ENCODE assay signal across 8 mouse cellular contexts in genomic region chr5:123139722-123140627, GRCm38 (mm10). TPM values are rescaled to one million over a fixed set of nuclear protein-coding genes. Genes with fewer than 3 reads are reported as not detected.
A peak's percentile ranks its signal among the peaks of the same experiment; 100 is the strongest.
DNase-seq lines count a peak whose midpoint lies in the region; ATAC-seq and TF ChIP-seq lines count a peak whose summit lies in the region.

No protein-coding gene starts in this region.

- H3K36me3 ChIP-seq in G1E (replicated peaks), result peaks cover 42% of the 10 kb centered on the region
- H3K36me3 ChIP-seq in forebrain, embryonic 13.5 days (ENCODE audit: poor library complexity, severe bottlenecking), result peaks cover 11% of the 10 kb centered on the region; the same call in 1 of the 2 replicates
- peaks cover 5% of the 10 kb centered on the region; the same call in 1 of the 2 replicates for H3K36me3 ChIP-seq in kidney, embryonic 14.5 days (ENCODE audit: control insufficient read depth, insufficient read depth, low read length)
- H3K36me3 ChIP-seq in midbrain, embryonic 13.5 days, result peaks cover 12% of the 10 kb centered on the region

- H3K9me3 ChIP-seq in G1E (replicated peaks), result no peaks in the 10 kb centered on the region
- H3K9me3 ChIP-seq in forebrain, embryonic 13.5 days (replicated peaks), result no peaks in the 10 kb centered on the region
- H3K9me3 ChIP-seq in kidney, embryonic 14.5 days (ENCODE audit: control insufficient read depth, low read length), result no peaks in the 10 kb centered on the region
- no peaks in the 10 kb centered on the region for H3K9me3 ChIP-seq in midbrain, embryonic 13.5 days

- ATAC-seq in G1E (ENCODE audit: extremely low read depth, insufficient number of reproducible peaks, low FRiP score, poor library complexity, severe bottlenecking), result no peak
- no peak for ATAC-seq in forebrain, embryonic 13.5 days
- no peak for ATAC-seq in kidney, embryonic 14.5 days (ENCODE audit: low FRiP score, low TSS enrichment)
- ATAC-seq in midbrain, embryonic 13.5 days, result no peak

- no peaks in the 10 kb centered on the region for H3K27me3 ChIP-seq in G1E (ENCODE audit: insufficient read depth, low read length)
- H3K27me3 ChIP-seq in forebrain, embryonic 13.5 days, result no peaks in the 10 kb centered on the region
- no peaks in the 10 kb centered on the region for H3K27me3 ChIP-seq in kidney, embryonic 14.5 days (ENCODE audit: control insufficient read depth, insufficient read depth, low read length)
- no peaks in the 10 kb centered on the region for H3K27me3 ChIP-seq in midbrain, embryonic 13.5 days

- peak overlapping the region; percentile 76 for H3K4me3 ChIP-seq in G1E (ENCODE audit: low read depth, low read length)
- H3K4me3 ChIP-seq in forebrain, embryonic 13.5 days, result peak overlapping the region; percentile 94
- peak overlapping the region; percentile 96 for H3K4me3 ChIP-seq in kidney, embryonic 14.5 days (ENCODE audit: low read length)
- H3K4me3 ChIP-seq in midbrain, embryonic 13.5 days (replicated peaks), result peak overlapping the region; percentile 96

- H3K4me1 ChIP-seq in G1E (ENCODE audit: insufficient read depth, low read depth, low read length), result peaks cover 66% of the 10 kb centered on the region
- peaks cover 47% of the 10 kb centered on the region for H3K4me1 ChIP-seq in forebrain, embryonic 13.5 days
- peaks cover 44% of the 10 kb centered on the region for H3K4me1 ChIP-seq in kidney, embryonic 14.5 days (ENCODE audit: control insufficient read depth, insufficient read depth, low read length)
- H3K4me1 ChIP-seq in midbrain, embryonic 13.5 days (replicated peaks), result peaks cover 50% of the 10 kb centered on the region

- DNase-seq in cerebellum, adult 18-20 months, result peak; percentile 33 to 57
- no peak for DNase-seq in cerebellum, adult 8-10 months
- no peak for DNase-seq in G1E (ENCODE audit: low spot score)
- DNase-seq in adrenal gland, adult 8-10 months, result no peak
- no peak for DNase-seq in layer of hippocampus, postnatal 36 days

- H3K4me2 ChIP-seq in forebrain, embryonic 13.5 days, result peak overlapping the region; percentile 96
- H3K4me2 ChIP-seq in kidney, embryonic 14.5 days (replicated peaks; ENCODE audit: low read depth, low read length), result peak overlapping the region; percentile 100
- peak overlapping the region; percentile 97 for H3K4me2 ChIP-seq in midbrain, embryonic 13.5 days (replicated peaks)

- H3K9ac ChIP-seq in forebrain, embryonic 13.5 days, result peak overlapping the region; percentile 100
- peak overlapping the region; percentile 100 for H3K9ac ChIP-seq in kidney, embryonic 14.5 days (ENCODE audit: low read depth, low read length)
- H3K9ac ChIP-seq in midbrain, embryonic 13.5 days (replicated peaks), result peak overlapping the region; percentile 100

- TF ChIP-seq CTCF in G1E (IDR thresholded peaks at IDR 0.05; ENCODE audit: low read depth, low read length), result no peak

- WGBS in forebrain, embryonic 13.5 days, result under 1% methylated on average over 28 of the region's 28 CpGs
- WGBS in kidney, embryonic 14.5 days, result under 1% methylated on average over 28 of the region's 28 CpGs
- WGBS in midbrain, embryonic 13.5 days, result under 1% methylated on average over 28 of the region's 28 CpGs

- H3K27ac ChIP-seq in forebrain, embryonic 13.5 days, result peak overlapping the region; percentile 100
- H3K27ac ChIP-seq in kidney, embryonic 14.5 days (ENCODE audit: low read depth, low read length), result peak overlapping the region; percentile 100
- H3K27ac ChIP-seq in midbrain, embryonic 13.5 days, result peak overlapping the region; percentile 100

RNA-seq across cellular contexts. Expression of gene Setd1b, which starts 2.0 kb away (rescaled TPM):
- total RNA-seq in G1E (2014; fragmentation: Nextera tagmentation) (76.5 and 76.7 TPM in 2 replicates), G1E (2017) (2.1 and 2.3 TPM in 2 replicates)
- polyA plus RNA-seq in G1E (2012), result 89.4 and 90.6 TPM in 2 replicates
- 13.4 and 13.9 TPM in 2 replicates for polyA plus RNA-seq in forebrain, embryonic 13.5 days (2015; fragmentation: Nextera tagmentation; extraction: Ambion mirVana)
- 16.6 and 16.7 TPM in 2 replicates for polyA plus RNA-seq in kidney, embryonic 14.5 days (2014; fragmentation: Nextera tagmentation; extraction: Ambion mirVana)
- 13.3 and 14.1 TPM in 2 replicates for polyA plus RNA-seq in midbrain, embryonic 13.5 days (2015; fragmentation: Nextera tagmentation; extraction: Ambion mirVana)
- 10 to 100 TPM; 24.2 to 40.1 (median 32.6) TPM for total RNA-seq in adrenal gland, adult 8-10 months (2022)
- 10 to 100 TPM; 31.4 to 36.2 TPM for total RNA-seq in layer of hippocampus, postnatal 36 days (2021)

RNA-seq across cellular contexts. Expression of gene Rhof, which starts 7.5 kb away (rescaled TPM):
- not detected in 2 replicates for total RNA-seq in G1E (2014; fragmentation: Nextera tagmentation)
- 0.52 and 1.7 TPM in 2 replicates for total RNA-seq in G1E (2017)
- polyA plus RNA-seq in G1E (2012), result 0.26 and 0.59 TPM in 2 replicates
- polyA plus RNA-seq in forebrain, embryonic 13.5 days (2015; fragmentation: Nextera tagmentation; extraction: Ambion mirVana), result 4.3 and 5.0 TPM in 2 replicates
- 2.0 and 3.2 TPM in 2 replicates for polyA plus RNA-seq in kidney, embryonic 14.5 days (2014; fragmentation: Nextera tagmentation; extraction: Ambion mirVana)
- polyA plus RNA-seq in midbrain, embryonic 13.5 days (2015; fragmentation: Nextera tagmentation; extraction: Ambion mirVana), result 2.6 and 3.3 TPM in 2 replicates
- 1 to 10 TPM; 1.3 to 4.4 (median 3.3) TPM for total RNA-seq in adrenal gland, adult 8-10 months (2022)
- total RNA-seq in layer of hippocampus, postnatal 36 days (2021), result 10 to 100 TPM; 43.0 to 48.0 TPM

RNA-seq across cellular contexts. Expression of gene Psmd9, which starts 29.2 kb away (rescaled TPM):
- total RNA-seq in G1E (2014; fragmentation: Nextera tagmentation), result 11.6 and 24.2 TPM in 2 replicates
- total RNA-seq in G1E (2017), result 22.8 and 25.4 TPM in 2 replicates
- polyA plus RNA-seq in G1E (2012), result 50.1 and 65.2 TPM in 2 replicates
- polyA plus RNA-seq in forebrain, embryonic 13.5 days (2015; fragmentation: Nextera tagmentation; extraction: Ambion mirVana), result 75.5 and 77.3 TPM in 2 replicates
- 73.9 and 79.4 TPM in 2 replicates for polyA plus RNA-seq in kidney, embryonic 14.5 days (2014; fragmentation: Nextera tagmentation; extraction: Ambion mirVana)
- polyA plus RNA-seq in midbrain, embryonic 13.5 days (2015; fragmentation: Nextera tagmentation; extraction: Ambion mirVana), result 72.2 and 74.0 TPM in 2 replicates
- 10 to 100 TPM; 23.3 to 33.3 (median 28.0) TPM for total RNA-seq in adrenal gland, adult 8-10 months (2022)
- total RNA-seq in layer of hippocampus, postnatal 36 days (2021), result 10 to 100 TPM; 28.2 to 30.8 TPM

RNA-seq across cellular contexts. Expression of gene Hpd, which starts 42.6 kb away (rescaled TPM):
- not detected in 2 replicates for total RNA-seq in G1E (2014; fragmentation: Nextera tagmentation)
- total RNA-seq in G1E (2017), result not detected in 2 replicates
- not detected in 2 replicates for polyA plus RNA-seq in G1E (2012)
- not detected in 2 replicates for polyA plus RNA-seq in forebrain, embryonic 13.5 days (2015; fragmentation: Nextera tagmentation; extraction: Ambion mirVana)
- polyA plus RNA-seq in kidney, embryonic 14.5 days (2014; fragmentation: Nextera tagmentation; extraction: Ambion mirVana), result not detected in 2 replicates
- polyA plus RNA-seq in midbrain, embryonic 13.5 days (2015; fragmentation: Nextera tagmentation; extraction: Ambion mirVana), result not detected in 2 replicates
- 1 to 10 TPM in 3 of 4 experiments, not detected in 1; 1.2 to 1.5 (median 1.3) TPM for total RNA-seq in adrenal gland, adult 8-10 months (2022)
- total RNA-seq in layer of hippocampus, postnatal 36 days (2021), result not detected

Comparison
In these comparisons a context has a peak if more than half of its experiments do, and no peak if none do; other contexts are left out.
1. DNase-seq: peak in cerebellum, adult 18-20 months (2 of 2); none in cerebellum, adult 8-10 months (single experiment), G1E (single experiment), adrenal gland, adult 8-10 months (single experiment) and layer of hippocampus, postnatal 36 days (0 of 2).
2. Peak in every context shown above with its lines, with median percentiles within 50 percentile points of each other: H3K4me3 ChIP-seq, H3K27ac ChIP-seq, H3K4me2 ChIP-seq and H3K9ac ChIP-seq.